Comparison of ENCODE assay signal across 9 mouse cellular contexts in genomic region chr4:138404806-138405205, GRCm38 (mm10). TPM values are rescaled to one million over a fixed set of nuclear protein-coding genes. Genes with fewer than 3 reads are reported as not detected.
DNase-seq lines count a peak whose midpoint lies in the region; ATAC-seq and TF ChIP-seq lines count a peak whose summit lies in the region.
"Had no signal": no experiment of that assay in that cellular context is flagged by ENCODE, and none has a peak within 500 bp of the region (broad histone marks: within the 10 kb centered on the region; RNA-seq: fewer than 3 reads in every experiment).

No protein-coding gene starts in this region.

- H3K79me2 ChIP-seq in CH12.LX (replicated peaks; ENCODE audit: control insufficient read depth, extremely low read depth, insufficient read depth, poor library complexity, severe bottlenecking) = no peaks in the 10 kb centered on the region

- no peak for TF ChIP-seq EP300 in CH12.LX (IDR thresholded peaks at IDR 0.05; ENCODE audit: low read length)

- no peak overlapping the region for H3K4me2 ChIP-seq in kidney, embryonic 14.5 days (replicated peaks; ENCODE audit: low read depth, low read length)
- H3K4me2 ChIP-seq in CH12.LX (ENCODE audit: insufficient read depth, low read depth, poor library complexity, severe bottlenecking) = no peak overlapping the region
- H3K4me2 ChIP-seq: embryonic facial prominence, embryonic 15.5 days had no signal

- TF ChIP-seq POLR2A in CH12.LX (IDR thresholded peaks at IDR 0.05; ENCODE audit: low read depth, low read length) = no peak

- DNase-seq in kidney, adult 11 months = peak; percentile 36
- peak; percentile 29 for DNase-seq in CH12.LX (ENCODE audit: extremely low read depth)
- peak; percentile 77 for DNase-seq in adrenal gland, postnatal 14 days
- DNase-seq in heart, postnatal 36 days = peak; percentile 22 to 57
- no peak for DNase-seq in right cerebral cortex, postnatal 36 days (ENCODE audit: low spot score in 2 of 2)
- no peak for DNase-seq in frontal cortex, postnatal 14 days (ENCODE audit: low spot score in 2 of 2)

- WGBS in kidney, embryonic 14.5 days = 3% methylated on average over 2 of the region's 2 CpGs

- 0 out of 2 replicates have a peak, but pooled peaks cover 3% of the 10 kb centered on the region for H3K27me3 ChIP-seq in kidney, embryonic 14.5 days (ENCODE audit: control insufficient read depth, insufficient read depth, low read length)
- peaks cover 72% of the 10 kb centered on the region for H3K27me3 ChIP-seq in CH12.LX (replicated peaks)

- no peak; the same call in 1 of the 2 replicates for TF ChIP-seq RAD21 in CH12.LX (IDR thresholded peaks at IDR 0.05; ENCODE audit: low read depth, low read length)

- H3K9me3 ChIP-seq in kidney, embryonic 14.5 days (ENCODE audit: control insufficient read depth, low read length) = no peaks in the 10 kb centered on the region
- H3K9me3 ChIP-seq in CH12.LX (replicated peaks; ENCODE audit: low read length) = peaks cover 6% of the 10 kb centered on the region
- H3K9me3 ChIP-seq: embryonic facial prominence, embryonic 15.5 days had no signal

- in situ Hi-C loops in CH12.LX (cut with MboI; ENCODE audit: low pct_ligation_motif_present, low pct_unique_long_range_greater_than_20kb, low sequenced_read_pairs) = loop anchor here (25.0 kb wide), 1 partner anchor 443 kb away; no protein-coding TSS in a partner anchor

- no peak overlapping the region for H3K4me3 ChIP-seq in kidney, embryonic 14.5 days (ENCODE audit: low read length)
- H3K4me3 ChIP-seq in CH12.LX (replicated peaks in 1 of 3; ENCODE audit: low read depth in 2 of 3, low read length in 2 of 3, poor library complexity in 1 of 3) = no peak overlapping the region
- H3K4me3 ChIP-seq: embryonic facial prominence, embryonic 15.5 days had no signal

- H3K27ac ChIP-seq in kidney, embryonic 14.5 days (ENCODE audit: low read depth, low read length) = no peak overlapping the region
- H3K27ac ChIP-seq in CH12.LX (ENCODE audit: insufficient read depth, low read depth) = no peak overlapping the region
- H3K27ac ChIP-seq: embryonic facial prominence, embryonic 15.5 days had no signal

- no peak overlapping the region for H3K9ac ChIP-seq in kidney, embryonic 14.5 days (ENCODE audit: low read depth, low read length)
- H3K9ac ChIP-seq in CH12.LX (ENCODE audit: insufficient read depth, low read depth) = no peak overlapping the region
- H3K9ac ChIP-seq: embryonic facial prominence, embryonic 15.5 days had no signal

- no peaks in the 10 kb centered on the region for H3K36me3 ChIP-seq in kidney, embryonic 14.5 days (ENCODE audit: control insufficient read depth, insufficient read depth, low read length)
- H3K36me3 ChIP-seq in CH12.LX (replicated peaks in 1 of 2; ENCODE audit: control insufficient read depth in 1 of 2, insufficient read depth in 1 of 2, low read length in 1 of 2) = no peaks in the 10 kb centered on the region
- H3K36me3 ChIP-seq: embryonic facial prominence, embryonic 15.5 days had no signal

- no peak for ATAC-seq in kidney, embryonic 14.5 days (ENCODE audit: low FRiP score, low TSS enrichment)
- peak; percentile 53; the same call in 1 of the 2 replicates for ATAC-seq in monocyte, adult 5-6 weeks (replicated peaks; ENCODE audit: insufficient number of reproducible peaks, low FRiP score, low TSS enrichment, poor library complexity, severe bottlenecking)

- H3K4me1 ChIP-seq in kidney, embryonic 14.5 days (ENCODE audit: control insufficient read depth, insufficient read depth, low read length) = no peaks in the 10 kb centered on the region
- peaks cover 7 to 8% of the 10 kb centered on the region in 2 experiments for H3K4me1 ChIP-seq in CH12.LX (ENCODE audit: control insufficient read depth in 1 of 2, insufficient read depth in 2 of 2)
- H3K4me1 ChIP-seq: embryonic facial prominence, embryonic 15.5 days had no signal

- dilution Hi-C loops in CH12.LX (cut with MboI; ENCODE audit: extremely low pct_ligation_motif_present, extremely low pct_unique_long_range_greater_than_20kb, low sequenced_read_pairs) = no loop called here

- peak; percentile 59 to 67 for TF ChIP-seq CTCF in CH12.LX (conservative IDR thresholded peaks at IDR 0.05 in 1 of 2, IDR thresholded peaks at IDR 0.05 in 1 of 2; ENCODE audit: low read depth in 2 of 2, low read length in 2 of 2)

- intact Hi-C loops in heart, postnatal 36 days (cut with DNase I) = no loop called here

TF ChIP-seq in CH12.LX, 34 proteins besides CTCF, POLR2A, EP300 and RAD21:
- TF ChIP-seq BHLHE40 (IDR thresholded peaks at IDR 0.05; ENCODE audit: low read depth, low read length) (peak; percentile 29; the same call in 1 of the 2 replicates), GABPA (IDR thresholded peaks at IDR 0.05; ENCODE audit: insufficient replicate concordance, low read depth, low read length) (no peak), SMC3 (IDR thresholded peaks at IDR 0.05; ENCODE audit: low read depth, low read length) (0 out of 2 replicates have a peak, but pooled peaks have one; percentile 12)

RNA-seq across cellular contexts. Expression of gene Fam43b, which starts 8.5 kb away (rescaled TPM):
- not detected in 2 replicates for polyA plus RNA-seq in kidney, embryonic 14.5 days (2014; fragmentation: Nextera tagmentation; extraction: Ambion mirVana)
- total RNA-seq in CH12.LX (2012; rRNA removed) = not detected in 2 replicates
- total RNA-seq in CH12.LX (2014; rRNA removed) = not detected in 2 replicates
- not detected in 2 replicates for polyA plus RNA-seq in CH12.LX (2012; ENCODE audit: insufficient read length, low read depth)
- 2.1 and 3.0 TPM in 2 replicates for total RNA-seq in adrenal gland, postnatal 14 days (2021)
- not detected for total RNA-seq in heart, postnatal 36 days (2021)
- total RNA-seq in monocyte, adult 5-6 weeks (2017) = not detected in 3 replicates

RNA-seq across cellular contexts. Expression of gene Mul1, which starts 29.7 kb away (rescaled TPM):
- polyA plus RNA-seq in kidney, embryonic 14.5 days (2014; fragmentation: Nextera tagmentation; extraction: Ambion mirVana) = 16.7 and 16.9 TPM in 2 replicates
- total RNA-seq in CH12.LX (2012; rRNA removed) (12.3 and 19.7 TPM in 2 replicates), CH12.LX (2014; rRNA removed) (8.8 and 10.2 TPM in 2 replicates)
- polyA plus RNA-seq in CH12.LX (2012; ENCODE audit: insufficient read length, low read depth) = 20.2 and 26.8 TPM in 2 replicates
- total RNA-seq in adrenal gland, postnatal 14 days (2021) = 53.9 and 57.6 TPM in 2 replicates
- 10 to 100 TPM; 75.2 to 79.0 TPM for total RNA-seq in heart, postnatal 36 days (2021)
- 10.8 to 12.0 TPM (median 11.9 TPM) in 3 replicates for total RNA-seq in monocyte, adult 5-6 weeks (2017)

RNA-seq across cellular contexts. Expression of gene Cda, which starts 37.0 kb away (rescaled TPM):
- polyA plus RNA-seq in kidney, embryonic 14.5 days (2014; fragmentation: Nextera tagmentation; extraction: Ambion mirVana) = 21.7 TPM in 2 replicates
- not detected in 2 replicates for total RNA-seq in CH12.LX (2012; rRNA removed)
- total RNA-seq in CH12.LX (2014; rRNA removed) = not detected in 2 replicates
- not detected in 2 replicates for polyA plus RNA-seq in CH12.LX (2012; ENCODE audit: insufficient read length, low read depth)
- 10.4 and 11.5 TPM in 2 replicates for total RNA-seq in adrenal gland, postnatal 14 days (2021)
- total RNA-seq in heart, postnatal 36 days (2021) = 1 to 10 TPM in 1 of 2 experiments, under 1 TPM in 1; 0.65 to 2.1 TPM
- not detected in 3 replicates for total RNA-seq in monocyte, adult 5-6 weeks (2017)

RNA-seq across cellular contexts. Expression of gene Camk2n1, which starts 49.3 kb away (rescaled TPM):
- polyA plus RNA-seq in kidney, embryonic 14.5 days (2014; fragmentation: Nextera tagmentation; extraction: Ambion mirVana) = 7.4 and 10.1 TPM in 2 replicates
- total RNA-seq in CH12.LX (2012; rRNA removed) (0.04 and 0.13 TPM in 2 replicates), CH12.LX (2014; rRNA removed) (not detected in 2 replicates)
- polyA plus RNA-seq in CH12.LX (2012; ENCODE audit: insufficient read length, low read depth) = not detected in 2 replicates
- total RNA-seq in adrenal gland, postnatal 14 days (2021) = 18.9 and 22.9 TPM in 2 replicates
- total RNA-seq in heart, postnatal 36 days (2021) = 10 to 100 TPM in 1 of 2 experiments, 1 to 10 TPM in 1; 9.9 to 11.0 TPM
- total RNA-seq in monocyte, adult 5-6 weeks (2017) = 10.8 to 19.2 TPM (median 11.3 TPM) in 3 replicates

Comparison
In these comparisons a context has a peak if more than half of its experiments do, and no peak if none do; other contexts are left out.
1. DNase-seq: peak in kidney, adult 11 months (single experiment), CH12.LX (single experiment), adrenal gland, postnatal 14 days (single experiment) and heart, postnatal 36 days (2 of 2); none in right cerebral cortex, postnatal 36 days (0 of 2) and frontal cortex, postnatal 14 days (0 of 2).